Mouse (Mus musculus) heart, postnatal 0 days (tissue): Measurements from ENCODE around the gene Ccl17.

ENCODE experiments used
- CTCF ChIP-seq: IDR thresholded peaks from 2 replicates; pipeline ENCODE4 v1.5.1; 2016; ENCODE audit warnings: antibody characterized with exemption, control low read depth, low read depth
- EP300 ChIP-seq: IDR thresholded peaks from 2 replicates; pipeline ENCODE4 v1.6.1; 2016; ENCODE audit warnings: antibody characterized with exemption, low read depth

DNA sequence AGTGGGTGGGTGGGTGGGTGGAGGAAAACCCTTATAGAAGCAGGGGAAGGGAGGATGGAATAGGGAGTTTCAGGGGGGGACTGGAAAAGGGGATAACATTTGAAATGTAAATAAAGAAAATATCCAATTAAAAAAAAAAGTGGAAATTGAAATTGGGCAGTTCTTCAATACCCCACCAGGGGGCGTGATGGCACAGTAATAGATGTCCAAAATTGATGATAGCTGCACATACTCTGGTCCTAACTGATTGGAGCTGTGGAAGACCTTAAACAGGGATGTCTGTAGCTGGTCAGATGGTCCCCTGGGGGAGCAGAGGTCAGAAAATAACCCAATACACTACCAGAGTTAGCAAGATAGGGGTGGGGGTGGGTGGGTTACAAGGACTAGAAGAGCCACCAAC lies 4.3 kb downstream of the Ccl17 start:
- TF ChIP-seq CTCF (peak; percentile 49), EP300 (no peak)
